Mouse (Mus musculus): ENCODE data around the gene Apc2. TPM values are rescaled to one million over a fixed set of nuclear protein-coding genes. Genes with fewer than 3 reads are reported as not detected.

Apc2 gene
- total and polyA plus RNA-seq, 2 experiments from 2014 or later = 97.6 to 374 TPM

- H3K4me1 ChIP-seq (ENCODE audit: insufficient read depth, low read length) = no peaks in the 10 kb centered on the region; the same call in 1 of the 2 replicates
- H3K27me3 ChIP-seq (ENCODE audit: insufficient read depth, low read length) = peaks cover 64% of the 10 kb centered on the region
- DNase-seq (ENCODE audit: low spot score) = peak; percentile 51
- H3K36me3 ChIP-seq (ENCODE audit: insufficient read depth, low read length) = no peaks in the 10 kb centered on the region
- peak within 1 kb of the TSS; percentile 38 for H3K4me2 ChIP-seq (ENCODE audit: low read depth, low read length)
- no peak within 1 kb of the TSS for H3K9ac ChIP-seq (replicated peaks; ENCODE audit: low read length)
- peak within 1 kb of the TSS; percentile 20 for H3K4me3 ChIP-seq (ENCODE audit: low read length)
- 1% methylated on average over 42 of the region's 42 CpGs for WGBS
- ATAC-seq = 0 out of 2 replicates have a peak, but pooled peaks have one; percentile 39
- peak; percentile 45 for TF ChIP-seq CTCF (IDR thresholded peaks at IDR 0.05; ENCODE audit: low read depth)
- no peaks in the 10 kb centered on the region for H3K9me3 ChIP-seq (ENCODE audit: low read length)
- no peak within 1 kb of the TSS for H3K27ac ChIP-seq
These were observed 52.5 kb downstream of the Apc2 start, which contains the start of gene Adamtsl5 for GRCm38 (mm10) chr10:80348244-80348781. Adamtsl5 (minus strand) TSS chr10:80348412.

GRCm38 (mm10) chr10:80348981-80349380 lies 53.2 kb downstream of the Apc2 start:
- 18% methylated on average over 26 of the region's 26 CpGs for WGBS
- no peak overlapping the region for H3K4me2 ChIP-seq (ENCODE audit: low read depth, low read length)
- no peak for DNase-seq (ENCODE audit: low spot score)

GRCm38 (mm10) chr10:80350292-80350691 lies 54.5 kb downstream of the Apc2 start:
- no peaks in the 10 kb centered on the region for H3K9me3 ChIP-seq (ENCODE audit: low read length)
- H3K27ac ChIP-seq = no peak overlapping the region
- H3K36me3 ChIP-seq (ENCODE audit: insufficient read depth, low read length) = no peaks in the 10 kb centered on the region
- no peak overlapping the region for H3K4me3 ChIP-seq (ENCODE audit: low read length)
- no peak overlapping the region for H3K4me2 ChIP-seq (ENCODE audit: low read depth, low read length)
- DNase-seq (ENCODE audit: low spot score) (peak; percentile 77), ATAC-seq (peak; percentile 69)
- peaks cover 54% of the 10 kb centered on the region for H3K27me3 ChIP-seq (ENCODE audit: insufficient read depth, low read length)
- TF ChIP-seq CTCF (IDR thresholded peaks at IDR 0.05; ENCODE audit: low read depth) = peak; percentile 97
- no peak overlapping the region for H3K9ac ChIP-seq (replicated peaks; ENCODE audit: low read length)
- 3% methylated on average over 7 of the region's 7 CpGs for WGBS
- H3K4me1 ChIP-seq (ENCODE audit: insufficient read depth, low read length) = no peaks in the 10 kb centered on the region

More at GRCm38 (mm10) chr10:80348981-80349380, 53.2 kb downstream of the Apc2 start:
- no peak overlapping the region for H3K27ac ChIP-seq
- no peak overlapping the region for H3K4me3 ChIP-seq (ENCODE audit: low read length)
- no peaks in the 10 kb centered on the region for H3K4me1 ChIP-seq (ENCODE audit: insufficient read depth, low read length)
- H3K9ac ChIP-seq (replicated peaks; ENCODE audit: low read length) = no peak overlapping the region
- no peaks in the 10 kb centered on the region for H3K36me3 ChIP-seq (ENCODE audit: insufficient read depth, low read length)
- no peak for ATAC-seq
- peaks cover 58% of the 10 kb centered on the region for H3K27me3 ChIP-seq (ENCODE audit: insufficient read depth, low read length)
- no peaks in the 10 kb centered on the region for H3K9me3 ChIP-seq (ENCODE audit: low read length)
- no peak for TF ChIP-seq CTCF (IDR thresholded peaks at IDR 0.05; ENCODE audit: low read depth)

GRCm38 (mm10) chr10:80351896-80352295 lies 56.1 kb downstream of the Apc2 start:
- H3K4me2 ChIP-seq (ENCODE audit: low read depth, low read length) = no peak overlapping the region
- ATAC-seq = no peak
- peaks cover 64% of the 10 kb centered on the region for H3K27me3 ChIP-seq (ENCODE audit: insufficient read depth, low read length)
- DNase-seq (ENCODE audit: low spot score) = no peak
- WGBS = 25% methylated on average over 11 of the region's 11 CpGs
- H3K4me3 ChIP-seq (ENCODE audit: low read length) = no peak overlapping the region
- no peak for TF ChIP-seq CTCF (IDR thresholded peaks at IDR 0.05; ENCODE audit: low read depth)
- no peak overlapping the region for H3K9ac ChIP-seq (replicated peaks; ENCODE audit: low read length)
- H3K36me3 ChIP-seq (ENCODE audit: insufficient read depth, low read length) = no peaks in the 10 kb centered on the region
- no peaks in the 10 kb centered on the region for H3K9me3 ChIP-seq (ENCODE audit: low read length)
- H3K27ac ChIP-seq = no peak overlapping the region
- H3K4me1 ChIP-seq (ENCODE audit: insufficient read depth, low read length) = no peaks in the 10 kb centered on the region; the same call in 1 of the 2 replicates

- H3K36me3 ChIP-seq (ENCODE audit: insufficient read depth, low read length) = no peaks in the 10 kb centered on the region
- no peaks in the 10 kb centered on the region; the same call in 1 of the 2 replicates for H3K4me1 ChIP-seq (ENCODE audit: insufficient read depth, low read length)
- no peak overlapping the region for H3K4me2 ChIP-seq (ENCODE audit: low read depth, low read length)
- peaks cover 62% of the 10 kb centered on the region for H3K27me3 ChIP-seq (ENCODE audit: insufficient read depth, low read length)
- no peak overlapping the region for H3K27ac ChIP-seq
- no peaks in the 10 kb centered on the region for H3K9me3 ChIP-seq (ENCODE audit: low read length)
- WGBS = 70% methylated on average over 8 of the region's 8 CpGs
- no peak for TF ChIP-seq CTCF (IDR thresholded peaks at IDR 0.05; ENCODE audit: low read depth)
- ATAC-seq = no peak
- H3K4me3 ChIP-seq (ENCODE audit: low read length) = no peak overlapping the region
- no peak for DNase-seq (ENCODE audit: low spot score)
- H3K9ac ChIP-seq (replicated peaks; ENCODE audit: low read length) = no peak overlapping the region
These were observed 57.0 kb downstream of the Apc2 start for GRCm38 (mm10) chr10:80352727-80353126.

- H3K36me3 ChIP-seq (ENCODE audit: insufficient read depth, low read length) = no peaks in the 10 kb centered on the region
- peaks cover 37% of the 10 kb centered on the region for H3K27me3 ChIP-seq (ENCODE audit: insufficient read depth, low read length)
- ATAC-seq (no peak), DNase-seq (ENCODE audit: low spot score) (no peak)
- WGBS = 10% methylated on average over 9 of the region's 9 CpGs
- H3K9me3 ChIP-seq (ENCODE audit: low read length) = no peaks in the 10 kb centered on the region
- H3K9ac ChIP-seq (replicated peaks; ENCODE audit: low read length) = no peak overlapping the region
- no peaks in the 10 kb centered on the region; the same call in 1 of the 2 replicates for H3K4me1 ChIP-seq (ENCODE audit: insufficient read depth, low read length)
- no peak for TF ChIP-seq CTCF (IDR thresholded peaks at IDR 0.05; ENCODE audit: low read depth)
- H3K4me3 ChIP-seq (ENCODE audit: low read length) = no peak overlapping the region
- no peak overlapping the region for H3K27ac ChIP-seq
- no peak overlapping the region for H3K4me2 ChIP-seq (ENCODE audit: low read depth, low read length)
These were observed 59.7 kb downstream of the Apc2 start for GRCm38 (mm10) chr10:80355431-80355830.

All from hindbrain, postnatal 0 days (tissue).